Mouse (Mus musculus) layer of hippocampus, adult 8-10 months (tissue): ENCODE results near the gene Hspb7. TPM values are rescaled to one million over a fixed set of nuclear protein-coding genes. Genes with fewer than 3 reads are reported as not detected.
A peak's percentile ranks its signal among the peaks of the same experiment; 100 is the strongest.

Source experiments
- DNase-seq, 2 experiments: peaks; one replicate each; pipeline ENCODE4 v3.0.0; 2022; ENCODE audit warnings: low spot score in 2 of 2
- total RNA-seq, 4 experiments: library from RNA; stranded (reverse); gene quantifications; 2 replicates each; pipeline ENCODE4 v1.2.4; 2022

The Hspb7 gene
- total RNA-seq, 4 experiments from 2014 or later = 0.33 TPM; not detected in 3

- DNase-seq = peak; percentile 76 to 85
Measured at GRCm38 (mm10) chr4:141444451-141445327, 24.1 kb downstream of the Hspb7 start, which contains the start of gene Zbtb17. TSS of gene Zbtb17 (plus strand) at chr4:141444654.

- DNase-seq = no peak
Measured at GRCm38 (mm10) chr4:141445328-141445720, 24.7 kb downstream of the Hspb7 start.

- no peak for DNase-seq
Measured at GRCm38 (mm10) chr4:141446211-141446610, 25.6 kb downstream of the Hspb7 start.

GRCm38 (mm10) chr4:141451251-141451650 lies 30.7 kb downstream of the Hspb7 start:
- DNase-seq = no peak

- DNase-seq = no peak
Measured at GRCm38 (mm10) chr4:141451916-141452450, 31.4 kb downstream of the Hspb7 start.

- peak; percentile 11 to 20 for DNase-seq
Measured at GRCm38 (mm10) chr4:141454581-141455350, 34.2 kb downstream of the Hspb7 start.

- peak in 1 of 2 experiments; percentile 9 for DNase-seq
Measured at GRCm38 (mm10) chr4:141455526-141455925, 34.9 kb downstream of the Hspb7 start.

GRCm38 (mm10) chr4:141456193-141456938 lies 35.8 kb downstream of the Hspb7 start:
- no peak for DNase-seq

- DNase-seq = no peak
Measured at GRCm38 (mm10) chr4:141458236-141458635, 37.7 kb downstream of the Hspb7 start.

- no peak for DNase-seq
Measured at GRCm38 (mm10) chr4:141458888-141459287, 38.3 kb downstream of the Hspb7 start.

- no peak for DNase-seq
Measured at GRCm38 (mm10) chr4:141459766-141460165, 39.2 kb downstream of the Hspb7 start.

GRCm38 (mm10) chr4:141460481-141460880 lies 39.9 kb downstream of the Hspb7 start:
- DNase-seq = no peak

- peak in 1 of 2 experiments; percentile 10 for DNase-seq
Measured at GRCm38 (mm10) chr4:141461088-141461487, 40.5 kb downstream of the Hspb7 start.

- peak in 1 of 2 experiments; percentile 5 for DNase-seq
Measured at GRCm38 (mm10) chr4:141461576-141461975, 41.0 kb downstream of the Hspb7 start.

GRCm38 (mm10) chr4:141463472-141463871 lies 42.9 kb downstream of the Hspb7 start:
- DNase-seq = no peak

- DNase-seq = no peak
Measured at GRCm38 (mm10) chr4:141464722-141465121, 44.1 kb downstream of the Hspb7 start.

GRCm38 (mm10) chr4:141465512-141466288 lies 45.1 kb downstream of the Hspb7 start:
- no peak for DNase-seq

- no peak for DNase-seq
Measured at GRCm38 (mm10) chr4:141466289-141466795, 45.8 kb downstream of the Hspb7 start.

GRCm38 (mm10) chr4:141466844-141467580 lies 46.4 kb downstream of the Hspb7 start:
- DNase-seq = no peak

GRCm38 (mm10) chr4:141467581-141467927 lies 47.0 kb downstream of the Hspb7 start:
- DNase-seq = no peak
